Mouse (Mus musculus): ENCODE measurements around the gene Prtn3. TPM values are rescaled to one million over a fixed set of nuclear protein-coding genes. Genes with fewer than 3 reads are reported as not detected.

The Prtn3 gene
- polyA plus RNA-seq, 1 experiment from 2014 or later: 0.86 TPM

DNA sequence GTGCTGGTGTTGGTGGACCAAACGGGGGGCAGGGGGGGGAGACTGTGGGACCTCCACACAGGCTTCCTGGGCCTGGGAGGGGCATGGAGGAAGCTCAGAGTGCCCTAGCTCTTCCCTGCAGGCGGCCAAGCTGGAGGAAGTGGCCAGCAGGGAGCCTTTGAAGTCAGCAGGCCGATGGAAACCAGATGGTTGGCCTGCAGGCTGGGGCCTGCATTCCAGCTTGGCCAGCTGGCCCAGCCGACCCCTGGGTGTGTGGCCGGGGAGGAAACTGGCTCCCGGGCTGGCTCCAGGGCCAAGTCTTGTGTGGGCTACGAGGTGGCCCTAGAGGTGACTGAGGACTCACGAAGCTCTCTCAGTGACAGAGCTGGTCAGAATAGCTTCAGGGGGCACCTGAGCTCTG, 58.5 kb downstream of the Prtn3 start:
- peak; percentile 55 for DNase-seq (ENCODE audit: low spot score)
- Histone ChIP-seq H3K4me3 (ENCODE audit: low read depth, low read length) (no peak overlapping the region), H3K9ac (ENCODE audit: low read length) (peak overlapping the region; percentile 18; the same call in 1 of the 2 replicates), H3K36me3 (ENCODE audit: control insufficient read depth, insufficient read depth, low read length) (peaks cover 2% of the 10 kb centered on the region; the same call in 1 of the 2 replicates), H3K27ac (replicated peaks) (peak overlapping the region; percentile 69), H3K27me3 (ENCODE audit: control insufficient read depth, insufficient read depth, low read length) (no peaks in the 10 kb centered on the region), H3K4me1 (replicated peaks; ENCODE audit: control insufficient read depth, insufficient read depth) (peaks cover 23% of the 10 kb centered on the region), H3K9me3 (ENCODE audit: control insufficient read depth, low read length) (no peaks in the 10 kb centered on the region), H3K4me2 (replicated peaks; ENCODE audit: low read depth) (peak overlapping the region; percentile 11; the same call in 1 of the 2 replicates)
- 17% methylated on average over 8 of the region's 8 CpGs for WGBS
- TF ChIP-seq EP300 (optimal IDR thresholded peaks at IDR 0.05): no peak
- peak; percentile 23; the same call in 1 of the 2 replicates for TF ChIP-seq CTCF (IDR thresholded peaks at IDR 0.05; ENCODE audit: low read depth)
- 0 out of 2 replicates have a peak, but pooled peaks have one; percentile 6 for ATAC-seq (ENCODE audit: low FRiP score, low TSS enrichment)

Small RNA genes lying within 50 kb of the gene (microRNA-seq; reads per million reads assigned to microRNA genes)
- not detected for gene Mir6910

Other genes with a start within 250 kb of the Prtn3 start
- 2.7 and 3.3 TPM in 2 replicates for gene Shc2, start 236.6 kb upstream of the Prtn3 start, polyA plus RNA-seq (2015; fragmentation: Nextera tagmentation; extraction: Ambion mirVana)
- not detected in 2 replicates for gene Odf3l2, start 228.7 kb upstream of the Prtn3 start, polyA plus RNA-seq (2015; fragmentation: Nextera tagmentation; extraction: Ambion mirVana)
- gene Madcam1, start 209.9 kb upstream of the Prtn3 start, polyA plus RNA-seq (2015; fragmentation: Nextera tagmentation; extraction: Ambion mirVana): 17.6 and 22.2 TPM in 2 replicates
- gene Tpgs1, start 205.1 kb upstream of the Prtn3 start, polyA plus RNA-seq (2015; fragmentation: Nextera tagmentation; extraction: Ambion mirVana): 50.3 and 51.0 TPM in 2 replicates
- gene Cdc34, start 192.3 kb upstream of the Prtn3 start, polyA plus RNA-seq (2015; fragmentation: Nextera tagmentation; extraction: Ambion mirVana): 85.3 and 86.9 TPM in 2 replicates
- gene Gzmm, start 185.5 kb upstream of the Prtn3 start, polyA plus RNA-seq (2015; fragmentation: Nextera tagmentation; extraction: Ambion mirVana): 0.62 and 0.83 TPM in 2 replicates
- 1,012 and 1,042 TPM in 2 replicates for gene Bsg, start 170.0 kb upstream of the Prtn3 start, polyA plus RNA-seq (2015; fragmentation: Nextera tagmentation; extraction: Ambion mirVana)
- gene Hcn2, start 157.8 kb upstream of the Prtn3 start, polyA plus RNA-seq (2015; fragmentation: Nextera tagmentation; extraction: Ambion mirVana): 0.28 and 0.38 TPM in 2 replicates
- 16.5 and 20.6 TPM in 2 replicates for gene Polrmt, start 127.9 kb upstream of the Prtn3 start, polyA plus RNA-seq (2015; fragmentation: Nextera tagmentation; extraction: Ambion mirVana)
- gene Fgf22, start 119.4 kb upstream of the Prtn3 start, polyA plus RNA-seq (2015; fragmentation: Nextera tagmentation; extraction: Ambion mirVana): 13.5 and 14.9 TPM in 2 replicates
- gene Rnf126, start 107.5 kb upstream of the Prtn3 start, polyA plus RNA-seq (2015; fragmentation: Nextera tagmentation; extraction: Ambion mirVana): 60.0 and 68.6 TPM in 2 replicates
- 14.1 and 17.6 TPM in 2 replicates for gene Fstl3, start 97.2 kb upstream of the Prtn3 start, polyA plus RNA-seq (2015; fragmentation: Nextera tagmentation; extraction: Ambion mirVana)
- gene Prss57, start 83.5 kb upstream of the Prtn3 start, polyA plus RNA-seq (2015; fragmentation: Nextera tagmentation; extraction: Ambion mirVana): 0.04 and 0.15 TPM in 2 replicates
- gene Palm, start 80.9 kb upstream of the Prtn3 start, polyA plus RNA-seq (2015; fragmentation: Nextera tagmentation; extraction: Ambion mirVana): 27.8 and 29.1 TPM in 2 replicates
- gene Misp, start 53.5 kb upstream of the Prtn3 start, polyA plus RNA-seq (2015; fragmentation: Nextera tagmentation; extraction: Ambion mirVana): 57.6 and 58.0 TPM in 2 replicates
- 99.3 and 103 TPM in 2 replicates for gene Ptbp1, start 20.0 kb upstream of the Prtn3 start, polyA plus RNA-seq (2015; fragmentation: Nextera tagmentation; extraction: Ambion mirVana)
- gene Plppr3, start 158 bp downstream of the Prtn3 start, polyA plus RNA-seq (2015; fragmentation: Nextera tagmentation; extraction: Ambion mirVana): 5.5 and 7.0 TPM in 2 replicates
- gene Elane, start 11.8 kb downstream of the Prtn3 start, polyA plus RNA-seq (2015; fragmentation: Nextera tagmentation; extraction: Ambion mirVana): 0.30 and 0.55 TPM in 2 replicates
- not detected in 2 replicates for gene Cfd, start 16.4 kb downstream of the Prtn3 start, polyA plus RNA-seq (2015; fragmentation: Nextera tagmentation; extraction: Ambion mirVana)
- 25.6 and 29.7 TPM in 2 replicates for gene Med16, start 34.4 kb downstream of the Prtn3 start, polyA plus RNA-seq (2015; fragmentation: Nextera tagmentation; extraction: Ambion mirVana)
- gene Gm26602, start 36.4 kb downstream of the Prtn3 start, polyA plus RNA-seq (2015; fragmentation: Nextera tagmentation; extraction: Ambion mirVana): 8.9 and 18.0 TPM in 2 replicates
- 0.79 and 0.99 TPM in 2 replicates for gene Kiss1r, start 42.5 kb downstream of the Prtn3 start, polyA plus RNA-seq (2015; fragmentation: Nextera tagmentation; extraction: Ambion mirVana)
- 160 and 174 TPM in 2 replicates for gene R3hdm4, start 46.7 kb downstream of the Prtn3 start, polyA plus RNA-seq (2015; fragmentation: Nextera tagmentation; extraction: Ambion mirVana)
- 3.2 and 3.5 TPM in 2 replicates for gene Arid3a, start 52.6 kb downstream of the Prtn3 start, polyA plus RNA-seq (2015; fragmentation: Nextera tagmentation; extraction: Ambion mirVana)
- gene Wdr18, start 85.7 kb downstream of the Prtn3 start, polyA plus RNA-seq (2015; fragmentation: Nextera tagmentation; extraction: Ambion mirVana): 46.9 and 50.3 TPM in 2 replicates
- 0.17 and 0.18 TPM in 2 replicates for gene Grin3b, start 96.2 kb downstream of the Prtn3 start, polyA plus RNA-seq (2015; fragmentation: Nextera tagmentation; extraction: Ambion mirVana)
- 18.5 and 19.1 TPM in 2 replicates for gene Tmem259, start 109.9 kb downstream of the Prtn3 start, polyA plus RNA-seq (2015; fragmentation: Nextera tagmentation; extraction: Ambion mirVana)
- 236 and 245 TPM in 2 replicates for gene Cnn2, start 114.1 kb downstream of the Prtn3 start, polyA plus RNA-seq (2015; fragmentation: Nextera tagmentation; extraction: Ambion mirVana)
- gene Abca7, start 122.0 kb downstream of the Prtn3 start, polyA plus RNA-seq (2015; fragmentation: Nextera tagmentation; extraction: Ambion mirVana): 2.6 and 3.2 TPM in 2 replicates
- gene Arhgap45, start 142.2 kb downstream of the Prtn3 start, polyA plus RNA-seq (2015; fragmentation: Nextera tagmentation; extraction: Ambion mirVana): 2.0 TPM in 2 replicates
- gene Polr2e, start 165.3 kb downstream of the Prtn3 start, polyA plus RNA-seq (2015; fragmentation: Nextera tagmentation; extraction: Ambion mirVana): 121 and 122 TPM in 2 replicates
- gene Gpx4, start 172.7 kb downstream of the Prtn3 start, polyA plus RNA-seq (2015; fragmentation: Nextera tagmentation; extraction: Ambion mirVana): 435 and 445 TPM in 2 replicates
- gene Sbno2, start 231.1 kb downstream of the Prtn3 start, polyA plus RNA-seq (2015; fragmentation: Nextera tagmentation; extraction: Ambion mirVana): 10.7 and 11.0 TPM in 2 replicates
- 10.3 and 11.2 TPM in 2 replicates for gene Stk11, start 241.3 kb downstream of the Prtn3 start, polyA plus RNA-seq (2015; fragmentation: Nextera tagmentation; extraction: Ambion mirVana)

All from stomach, postnatal 0 days (tissue).